Mouse (Mus musculus): ENCODE measurements around the gene Hist1h1d. TPM values are rescaled to one million over a fixed set of nuclear protein-coding genes. Genes with fewer than 3 reads are reported as not detected.
"Not testable (repeated sequence)": the region's sequence is repeated elsewhere in the genome, so short reads cannot be mapped to it uniquely, and the experiment has no call there.

Hist1h1d gene
- polyA plus RNA-seq, 1 experiment from 2014 or later, result 0.51 TPM

DNA sequence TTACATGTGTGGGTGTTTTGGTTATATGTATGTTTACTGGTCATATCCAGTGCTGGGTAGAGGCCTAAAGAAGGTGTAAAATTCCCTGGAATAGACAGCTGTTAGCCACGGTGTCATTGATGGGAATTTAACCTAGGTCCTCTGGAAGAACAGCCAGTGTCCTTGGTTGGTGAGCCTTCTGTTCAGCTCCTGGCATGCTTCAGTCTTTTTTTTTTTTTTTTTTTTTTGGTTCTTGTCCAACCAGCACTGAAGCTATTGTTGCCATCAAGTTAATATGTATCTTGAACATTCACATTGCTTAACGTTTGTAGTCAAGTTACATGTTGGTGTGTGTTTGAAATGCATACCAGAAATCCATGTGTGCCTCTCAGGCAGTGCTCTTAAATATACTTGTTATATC, 11.4 kb downstream of the Hist1h1d start:
- no peak for ATAC-seq
- H3K4me2 ChIP-seq (ENCODE audit: low read depth, low read length), result no peak overlapping the region

DNA sequence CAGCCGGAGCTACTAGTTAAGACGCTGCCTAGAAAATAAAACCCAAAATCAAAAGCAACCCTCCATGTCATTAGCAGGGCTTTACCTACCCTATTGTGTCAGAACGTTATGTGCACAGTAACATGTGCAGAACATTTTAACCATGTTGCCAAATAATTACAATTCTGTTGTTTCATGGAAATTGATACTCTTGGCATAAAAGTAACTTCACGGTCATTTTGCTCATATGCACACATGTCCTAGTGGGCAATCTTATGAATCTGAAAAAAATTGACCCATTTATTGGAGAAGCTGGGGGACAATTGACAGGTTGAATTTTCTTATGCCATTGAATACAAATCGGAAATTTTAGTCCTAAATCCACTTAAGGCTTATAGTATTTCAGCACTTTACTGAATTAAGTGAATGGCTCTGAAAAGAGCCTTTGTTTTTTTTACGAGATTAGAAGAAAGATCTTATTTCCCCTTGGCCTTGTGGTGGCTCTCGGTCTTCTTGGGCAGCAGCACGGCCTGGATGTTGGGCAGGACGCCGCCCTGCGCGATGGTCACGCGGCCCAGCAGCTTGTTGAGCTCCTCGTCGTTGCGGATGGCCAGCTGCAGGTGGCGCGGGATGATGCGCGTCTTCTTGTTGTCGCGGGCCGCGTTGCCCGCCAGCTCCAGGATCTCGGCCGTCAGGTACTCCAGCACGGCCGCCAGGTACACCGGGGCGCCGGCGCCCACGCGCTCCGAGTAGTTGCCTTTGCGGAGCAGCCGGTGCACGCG, 17.4 kb downstream of the Hist1h1d start:
- DNase-seq, result not testable (repeated sequence)
- 6% methylated on average over 13 of the region's 41 CpGs for WGBS (ENCODE audit: insufficient replicate concordance)

More for the DNA sequence above, 11.4 kb downstream of the Hist1h1d start:
- Histone ChIP-seq H3K4me1 (ENCODE audit: insufficient read depth) (peaks cover 7% of the 10 kb centered on the region), H3K9ac (replicated peaks) (no peak overlapping the region), H3K27ac (ENCODE audit: low read depth) (no peak overlapping the region), H3K27me3 (ENCODE audit: insufficient read depth, low read length) (no peaks in the 10 kb centered on the region), H3K9me3 (ENCODE audit: low read length) (no peaks in the 10 kb centered on the region), H3K4me3 (ENCODE audit: low read depth, low read length) (no peak overlapping the region), H3K36me3 (replicated peaks; ENCODE audit: insufficient read depth, low read length) (no peaks in the 10 kb centered on the region)
- TF ChIP-seq EP300 (IDR thresholded peaks at IDR 0.05; ENCODE audit: low read depth) (no peak), CTCF (IDR thresholded peaks at IDR 0.05; ENCODE audit: low read depth) (no peak)
- WGBS (ENCODE audit: insufficient replicate concordance), result 76% methylated on average over 2 of the region's 2 CpGs
- no peak for DNase-seq

DNA sequence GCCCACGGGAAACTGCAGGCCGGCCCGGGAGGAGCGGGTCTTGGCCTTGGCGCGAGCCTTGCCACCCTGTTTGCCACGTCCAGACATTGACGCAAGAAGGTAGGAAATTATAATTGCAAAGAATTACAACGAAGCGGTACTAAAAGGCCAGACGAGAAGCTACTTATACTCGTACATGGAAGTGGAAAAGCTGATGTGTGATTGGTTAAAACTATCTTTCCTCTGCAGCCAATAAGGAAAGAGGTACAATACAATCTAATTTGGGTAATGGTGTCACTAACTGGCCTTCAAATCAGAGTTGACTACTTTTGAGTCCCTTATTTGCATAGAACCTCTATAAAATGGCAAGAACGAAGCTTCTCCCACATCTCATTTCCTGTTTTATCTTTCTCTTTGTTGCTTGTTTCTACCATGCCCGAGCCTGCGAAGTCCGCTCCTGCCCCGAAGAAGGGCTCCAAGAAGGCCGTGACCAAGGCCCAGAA, 18.0 kb downstream of the Hist1h1d start, which contains the start of the genes Hist1h2ae and Hist1h2bg:
Gene Hist1h2ae (minus strand): TSS at position 199 of the 482 bp plus-strand sequence.
Gene Hist1h2bg (plus strand): TSS at position 375 of the 482 bp plus-strand sequence.
- no peaks in the 10 kb centered on the region for H3K9me3 ChIP-seq (ENCODE audit: low read length)
- H3K4me3 ChIP-seq (ENCODE audit: low read depth, low read length), result peak within 1 kb of the TSS; percentile 52
- H3K27ac ChIP-seq (ENCODE audit: low read depth), result peak within 1 kb of the TSS; percentile 98
- DNase-seq (peak; percentile 78), ATAC-seq (peak; percentile 79)
- no peaks in the 10 kb centered on the region for H3K36me3 ChIP-seq (replicated peaks; ENCODE audit: insufficient read depth, low read length)
- no peaks in the 10 kb centered on the region for H3K27me3 ChIP-seq (ENCODE audit: insufficient read depth, low read length)
- no peaks in the 10 kb centered on the region; the same call in 1 of the 2 replicates for H3K4me1 ChIP-seq (ENCODE audit: insufficient read depth)
- under 1% methylated on average over 18 of the region's 18 CpGs for WGBS (ENCODE audit: insufficient replicate concordance)
- H3K4me2 ChIP-seq (ENCODE audit: low read depth, low read length), result peak within 1 kb of the TSS; percentile 69
- H3K9ac ChIP-seq (replicated peaks), result peak within 1 kb of the TSS; percentile 80
- TF ChIP-seq EP300 (IDR thresholded peaks at IDR 0.05; ENCODE audit: low read depth) (peak; percentile 79), CTCF (IDR thresholded peaks at IDR 0.05; ENCODE audit: low read depth) (no peak)

More for the DNA sequence above, 17.4 kb downstream of the Hist1h1d start:
- peak; percentile 26; the same call in 1 of the 2 replicates for TF ChIP-seq CTCF (IDR thresholded peaks at IDR 0.05; ENCODE audit: low read depth)
- ATAC-seq, result peak; percentile 17
- Histone ChIP-seq H3K4me2 (ENCODE audit: low read depth, low read length) (peak overlapping the region; percentile 69), H3K4me3 (ENCODE audit: low read depth, low read length) (peak overlapping the region; percentile 52), H3K9ac (replicated peaks) (peak overlapping the region; percentile 80), H3K27ac (ENCODE audit: low read depth) (peak overlapping the region; percentile 98)
- not testable (repeated sequence) for H3K4me1 ChIP-seq (ENCODE audit: insufficient read depth); H3K9me3 ChIP-seq (ENCODE audit: low read length); H3K36me3 ChIP-seq (replicated peaks; ENCODE audit: insufficient read depth, low read length); H3K27me3 ChIP-seq (ENCODE audit: insufficient read depth, low read length)

DNA sequence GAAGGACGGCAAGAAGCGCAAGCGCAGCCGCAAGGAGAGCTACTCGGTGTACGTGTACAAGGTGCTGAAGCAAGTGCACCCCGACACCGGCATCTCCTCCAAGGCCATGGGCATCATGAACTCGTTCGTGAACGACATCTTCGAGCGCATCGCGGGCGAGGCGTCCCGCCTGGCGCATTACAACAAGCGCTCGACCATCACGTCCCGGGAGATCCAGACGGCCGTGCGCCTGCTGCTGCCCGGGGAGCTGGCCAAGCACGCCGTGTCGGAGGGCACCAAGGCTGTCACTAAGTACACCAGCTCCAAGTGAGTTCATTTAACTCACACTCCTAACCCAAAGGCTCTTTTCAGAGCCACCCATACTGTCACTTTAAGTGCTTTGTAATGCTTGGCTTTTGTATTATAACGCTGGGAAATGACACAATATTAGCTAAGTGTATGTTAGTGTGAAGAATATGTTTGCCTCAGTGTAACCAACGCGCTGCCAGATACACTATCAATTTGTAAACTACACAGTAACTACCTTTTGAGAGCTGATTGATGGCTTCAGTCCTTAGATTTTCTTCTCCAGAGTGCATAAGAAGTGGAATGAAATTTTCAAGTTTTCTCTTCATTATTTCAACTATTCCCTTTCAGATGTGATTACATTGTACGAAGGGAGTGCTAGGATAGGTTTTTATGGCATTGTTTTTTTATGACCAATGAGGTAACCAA, 18.6 kb downstream of the Hist1h1d start:
- Histone ChIP-seq H3K27ac (ENCODE audit: low read depth) (peak overlapping the region; percentile 98), H3K9ac (replicated peaks) (peak overlapping the region; percentile 80), H3K4me3 (ENCODE audit: low read depth, low read length) (peak overlapping the region; percentile 52), H3K4me2 (ENCODE audit: low read depth, low read length) (peak overlapping the region; percentile 69)
- DNase-seq; H3K9me3 ChIP-seq (ENCODE audit: low read length); ATAC-seq; H3K27me3 ChIP-seq (ENCODE audit: insufficient read depth, low read length); H3K4me1 ChIP-seq (ENCODE audit: insufficient read depth); H3K36me3 ChIP-seq (replicated peaks; ENCODE audit: insufficient read depth, low read length): not testable (repeated sequence)
- 0 out of 2 replicates have a peak, but pooled peaks have one; percentile 14 for TF ChIP-seq EP300 (IDR thresholded peaks at IDR 0.05; ENCODE audit: low read depth)
- WGBS (ENCODE audit: insufficient replicate concordance), result under 1% methylated on average over 11 of the region's 34 CpGs

DNA sequence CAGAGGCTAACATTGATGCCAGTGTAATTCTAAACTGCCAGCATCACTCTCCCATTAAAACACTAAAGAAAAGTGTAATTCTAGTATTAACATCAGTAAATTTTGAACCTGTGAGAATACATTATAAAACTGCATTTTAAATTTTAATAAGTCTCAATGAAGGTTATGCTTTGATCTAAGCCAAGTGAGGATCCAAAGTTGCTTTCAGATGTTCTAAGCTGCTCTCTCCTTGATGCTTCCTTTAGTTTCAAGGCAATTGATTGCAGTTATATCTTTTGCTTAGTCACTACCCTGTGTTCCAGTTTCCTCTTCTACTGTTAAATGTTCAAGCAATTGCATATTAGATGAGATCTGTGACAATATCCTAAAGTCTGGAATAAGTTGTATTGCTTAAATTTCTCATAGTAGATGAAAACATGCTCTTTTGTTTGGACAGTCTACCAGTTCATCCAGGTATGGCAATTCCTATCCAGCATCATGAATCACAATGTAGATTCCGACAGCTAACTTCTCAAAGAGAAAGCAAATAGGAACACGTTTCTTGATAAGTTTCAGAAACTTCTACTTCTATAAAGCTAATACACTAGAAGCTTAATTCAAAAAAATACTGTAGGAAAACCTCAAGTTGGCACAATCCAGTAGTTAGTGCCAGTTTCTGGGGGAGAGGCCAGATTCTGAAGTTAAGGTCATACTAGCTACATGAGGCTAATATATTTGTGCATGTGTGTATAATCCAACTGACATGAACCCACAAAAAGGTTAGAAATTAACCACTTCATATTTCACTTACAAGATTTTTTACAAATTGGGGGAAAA, 19.4 kb downstream of the Hist1h1d start:
- peak overlapping the region; percentile 69 for H3K4me2 ChIP-seq (ENCODE audit: low read depth, low read length)
- peaks cover 10% of the 10 kb centered on the region for H3K4me1 ChIP-seq (ENCODE audit: insufficient read depth)
- no peak for ATAC-seq
- H3K9ac ChIP-seq (replicated peaks), result peak overlapping the region; percentile 80
- no peaks in the 10 kb centered on the region for H3K27me3 ChIP-seq (ENCODE audit: insufficient read depth, low read length)
- TF ChIP-seq EP300 (IDR thresholded peaks at IDR 0.05; ENCODE audit: low read depth) (no peak), CTCF (IDR thresholded peaks at IDR 0.05; ENCODE audit: low read depth) (no peak)
- no peaks in the 10 kb centered on the region for H3K36me3 ChIP-seq (replicated peaks; ENCODE audit: insufficient read depth, low read length)
- peak overlapping the region; percentile 52 for H3K4me3 ChIP-seq (ENCODE audit: low read depth, low read length)
- H3K27ac ChIP-seq (ENCODE audit: low read depth), result peak overlapping the region; percentile 98
- WGBS (ENCODE audit: insufficient replicate concordance), result 32% methylated on average over 2 of the region's 2 CpGs
- H3K9me3 ChIP-seq (ENCODE audit: low read length), result no peaks in the 10 kb centered on the region
- DNase-seq, result no peak

DNA sequence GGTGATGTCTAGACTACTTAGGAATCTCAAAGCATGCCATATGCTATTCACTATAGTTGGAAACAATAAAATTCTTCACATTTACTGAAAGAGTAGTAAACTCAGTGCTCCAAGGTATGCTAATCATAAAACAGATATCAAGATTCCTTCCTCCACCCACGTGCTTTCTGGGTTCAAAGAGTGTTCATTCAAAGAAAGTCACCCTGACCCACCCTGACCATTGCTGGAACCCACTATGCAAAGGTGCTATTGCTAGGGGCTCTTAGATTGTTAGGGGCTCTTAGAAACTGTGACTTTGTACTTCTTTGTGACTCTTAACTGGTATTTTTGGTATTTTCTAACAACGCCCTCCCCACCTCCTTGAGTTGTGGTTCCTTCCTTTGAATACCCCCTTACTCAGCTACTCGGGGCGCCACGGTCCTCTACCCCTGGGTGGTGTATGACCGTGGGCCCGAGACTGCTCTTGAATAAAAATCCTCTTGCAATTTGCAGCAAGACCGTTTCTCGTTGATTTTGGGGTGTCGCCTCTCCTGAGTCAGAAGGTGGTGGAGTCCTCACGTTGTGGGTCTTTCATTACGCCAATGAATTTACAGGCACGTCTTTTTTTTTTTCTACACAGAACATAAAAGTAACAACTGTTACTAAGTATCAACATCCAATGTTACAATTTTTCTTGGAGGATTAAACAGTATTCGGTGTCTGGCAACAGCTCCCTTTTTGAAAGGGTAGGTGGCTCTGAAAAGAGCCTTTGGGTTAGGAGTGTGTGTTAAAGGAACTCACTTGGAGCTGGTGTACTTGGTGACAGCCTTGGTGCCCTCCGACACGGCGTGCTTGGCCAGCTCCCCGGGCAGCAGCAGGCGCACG, 20.2 kb downstream of the Hist1h1d start:
- Histone ChIP-seq H3K4me3 (ENCODE audit: low read depth, low read length) (peak overlapping the region; percentile 52), H3K4me1 (ENCODE audit: insufficient read depth) (peaks cover 10% of the 10 kb centered on the region), H3K4me2 (ENCODE audit: low read depth, low read length) (peak overlapping the region; percentile 69), H3K9ac (replicated peaks) (peak overlapping the region; percentile 80), H3K27ac (ENCODE audit: low read depth) (peak overlapping the region; percentile 98)
- 0 out of 2 replicates have a peak, but pooled peaks have one; percentile 0 for ATAC-seq
- peak; percentile 49 for DNase-seq
- H3K9me3 ChIP-seq (ENCODE audit: low read length); H3K36me3 ChIP-seq (replicated peaks; ENCODE audit: insufficient read depth, low read length); H3K27me3 ChIP-seq (ENCODE audit: insufficient read depth, low read length): not testable (repeated sequence)
- 10% methylated on average over 17 of the region's 20 CpGs for WGBS (ENCODE audit: insufficient replicate concordance)
